Mouse (Mus musculus): ENCODE measurements at regions not wholly inside any gene's neighbourhood (a gene's known extent, or its start where the extent isn't known, plus 50 kb on each side); places are given as distances from the start of the nearest gene placed in this dataset.

GRCm38 (mm10) chr7:79543231-79544071 is 74.0 kb downstream of the Rhcg start:
- DNase-seq (ENCODE audit: extremely low spot score, low spot score) = peak; percentile 72
- Histone ChIP-seq H3K27ac (peak overlapping the region; percentile 96), H3K9me3 (no peaks in the 10 kb centered on the region), H3K4me3 (peak overlapping the region; percentile 46), H3K27me3 (ENCODE audit: poor library complexity, severe bottlenecking) (peaks cover 100% of the 10 kb centered on the region), H3K4me1 (peaks cover 76% of the 10 kb centered on the region), H3K36me3 (replicated peaks) (no peaks in the 10 kb centered on the region)
- under 1% methylated on average over 58 of the region's 58 CpGs for WGBS

- Histone ChIP-seq H3K36me3 (replicated peaks) (no peaks in the 10 kb centered on the region), H3K4me1 (peaks cover 76% of the 10 kb centered on the region), H3K9me3 (no peaks in the 10 kb centered on the region), H3K27me3 (ENCODE audit: poor library complexity, severe bottlenecking) (peaks cover 100% of the 10 kb centered on the region), H3K4me3 (peak overlapping the region; percentile 46; the same call in 1 of the 2 replicates), H3K27ac (peak overlapping the region; percentile 96)
- WGBS = 2% methylated on average over 23 of the region's 23 CpGs
- no peak for DNase-seq (ENCODE audit: extremely low spot score, low spot score)
Observed at GRCm38 (mm10) chr7:79542379-79543015, 75.0 kb downstream of the Rhcg start.

- Histone ChIP-seq H3K27me3 (ENCODE audit: poor library complexity, severe bottlenecking) (peaks cover 100% of the 10 kb centered on the region), H3K9me3 (no peaks in the 10 kb centered on the region), H3K27ac (peak overlapping the region; percentile 30; the same call in 1 of the 2 replicates), H3K4me1 (peaks cover 78% of the 10 kb centered on the region), H3K4me3 (no peak overlapping the region; the same call in 1 of the 2 replicates), H3K36me3 (replicated peaks) (no peaks in the 10 kb centered on the region)
- 21% methylated on average over 2 of the region's 2 CpGs for WGBS
- no peak for DNase-seq (ENCODE audit: extremely low spot score, low spot score)
Observed at GRCm38 (mm10) chr7:79540246-79540645, 74.1 kb upstream of the Polg start.

GRCm38 (mm10) chr7:79539426-79539825 is 73.3 kb upstream of the Polg start:
- H3K27ac ChIP-seq = no peak overlapping the region; the same call in 1 of the 2 replicates
- H3K9me3 ChIP-seq = no peaks in the 10 kb centered on the region
- H3K4me3 ChIP-seq = no peak overlapping the region
- no peak for DNase-seq (ENCODE audit: extremely low spot score, low spot score)
- 4% methylated on average over 3 of the region's 3 CpGs for WGBS
- H3K27me3 ChIP-seq (ENCODE audit: poor library complexity, severe bottlenecking) = peaks cover 100% of the 10 kb centered on the region
- peaks cover 78% of the 10 kb centered on the region for H3K4me1 ChIP-seq
- H3K36me3 ChIP-seq (replicated peaks) = no peaks in the 10 kb centered on the region

- DNase-seq (ENCODE audit: extremely low spot score, low spot score) = peak; percentile 84
- H3K4me3 ChIP-seq = peak overlapping the region; percentile 59
- peaks cover 23% of the 10 kb centered on the region for H3K36me3 ChIP-seq (replicated peaks)
- 2% methylated on average over 27 of the region's 27 CpGs for WGBS
- H3K27me3 ChIP-seq (ENCODE audit: poor library complexity, severe bottlenecking) = peaks cover 100% of the 10 kb centered on the region
- peak overlapping the region; percentile 95 for H3K27ac ChIP-seq
- peaks cover 84% of the 10 kb centered on the region for H3K4me1 ChIP-seq
- no peaks in the 10 kb centered on the region for H3K9me3 ChIP-seq
Observed at GRCm38 (mm10) chr7:79536157-79536641, 70.0 kb upstream of the Polg start.

GRCm38 (mm10) chr7:79535251-79536111 is 69.3 kb upstream of the Polg start:
- Histone ChIP-seq H3K27me3 (ENCODE audit: poor library complexity, severe bottlenecking) (peaks cover 100% of the 10 kb centered on the region), H3K27ac (peak overlapping the region; percentile 95), H3K36me3 (replicated peaks) (peaks cover 30% of the 10 kb centered on the region), H3K4me3 (peak overlapping the region; percentile 59), H3K4me1 (peaks cover 91% of the 10 kb centered on the region), H3K9me3 (no peaks in the 10 kb centered on the region)
- 1% methylated on average over 60 of the region's 66 CpGs for WGBS
- DNase-seq (ENCODE audit: extremely low spot score, low spot score) = peak; percentile 83

GRCm38 (mm10) chr7:79534819-79535218 is 68.7 kb upstream of the Polg start:
- H3K9me3 ChIP-seq = no peaks in the 10 kb centered on the region
- peak; percentile 69 for DNase-seq (ENCODE audit: extremely low spot score, low spot score)
- peaks cover 36% of the 10 kb centered on the region for H3K36me3 ChIP-seq (replicated peaks)
- peaks cover 100% of the 10 kb centered on the region for H3K27me3 ChIP-seq (ENCODE audit: poor library complexity, severe bottlenecking)
- H3K4me3 ChIP-seq = peak overlapping the region; percentile 59
- 1% methylated on average over 7 of the region's 7 CpGs for WGBS
- H3K4me1 ChIP-seq = peaks cover 97% of the 10 kb centered on the region
- peak overlapping the region; percentile 95 for H3K27ac ChIP-seq

GRCm38 (mm10) chr7:79534381-79534780 is 68.2 kb upstream of the Polg start:
- peaks cover 100% of the 10 kb centered on the region for H3K27me3 ChIP-seq (ENCODE audit: poor library complexity, severe bottlenecking)
- 9% methylated on average over 5 of the region's 5 CpGs for whole genome bisulfite sequencing
- peak; percentile 33 for DNase-seq (ENCODE audit: extremely low spot score, low spot score)

GRCm38 (mm10) chr7:79532626-79533140 is 66.5 kb upstream of the Polg start:
- 65% methylated on average over 5 of the region's 5 CpGs for WGBS
- peak overlapping the region; percentile 95 for H3K27ac ChIP-seq
- peaks cover 58% of the 10 kb centered on the region for H3K36me3 ChIP-seq (replicated peaks)
- peaks cover 100% of the 10 kb centered on the region for H3K27me3 ChIP-seq (ENCODE audit: poor library complexity, severe bottlenecking)
- peaks cover 99% of the 10 kb centered on the region for H3K4me1 ChIP-seq
- H3K9me3 ChIP-seq = no peaks in the 10 kb centered on the region
- no peak overlapping the region for H3K4me3 ChIP-seq
- no peak for DNase-seq (ENCODE audit: extremely low spot score, low spot score)

More at GRCm38 (mm10) chr7:79534381-79534780, 68.2 kb upstream of the Polg start:
- Histone ChIP-seq H3K36me3 (replicated peaks) (peaks cover 41% of the 10 kb centered on the region), H3K4me3 (peak overlapping the region; percentile 59), H3K9me3 (no peaks in the 10 kb centered on the region), H3K4me1 (peaks cover 100% of the 10 kb centered on the region), H3K27ac (peak overlapping the region; percentile 95)

GRCm38 (mm10) chr7:79531551-79532356 is 65.6 kb upstream of the Polg start:
- peaks cover 67% of the 10 kb centered on the region for H3K36me3 ChIP-seq (replicated peaks)
- DNase-seq (ENCODE audit: extremely low spot score, low spot score) = peak; percentile 52
- peak overlapping the region; percentile 95 for H3K27ac ChIP-seq
- peaks cover 100% of the 10 kb centered on the region for H3K27me3 ChIP-seq (ENCODE audit: poor library complexity, severe bottlenecking)
- peaks cover 99% of the 10 kb centered on the region for H3K4me1 ChIP-seq
- 14% methylated on average over 12 of the region's 12 CpGs for WGBS
- H3K4me3 ChIP-seq = peak overlapping the region; percentile 19; the same call in 1 of the 2 replicates
- H3K9me3 ChIP-seq = no peaks in the 10 kb centered on the region

GRCm38 (mm10) chr7:79531142-79531541 is 65.0 kb upstream of the Polg start:
- 28% methylated on average over 5 of the region's 5 CpGs for WGBS
- H3K4me3 ChIP-seq = no peak overlapping the region
- H3K27me3 ChIP-seq (ENCODE audit: poor library complexity, severe bottlenecking) = peaks cover 100% of the 10 kb centered on the region
- peak overlapping the region; percentile 95 for H3K27ac ChIP-seq
- H3K36me3 ChIP-seq (replicated peaks) = peaks cover 73% of the 10 kb centered on the region
- DNase-seq (ENCODE audit: extremely low spot score, low spot score) = no peak
- no peaks in the 10 kb centered on the region for H3K9me3 ChIP-seq
- H3K4me1 ChIP-seq = peaks cover 99% of the 10 kb centered on the region
